Mouse (Mus musculus): Measurements from ENCODE around the gene Fut1.

- TF ChIP-seq POLR2A (IDR thresholded peaks at IDR 0.05; ENCODE audit: control insufficient read depth, low read depth, low read length) (no peak), CTCF (IDR thresholded peaks at IDR 0.05; ENCODE audit: control insufficient read depth, insufficient read depth, insufficient replicate concordance, low read depth, low read length) (no peak)
These were observed 8.4 kb downstream of the Fut1 start for GRCm38 (mm10) chr7:45625481-45625880.

Data from testis, adult 2 months (tissue).